Mouse (Mus musculus) brain, embryonic 18.5 days (tissue): ENCODE measurements around the gene Stard9.

Experiments
- DNase-seq: peaks from one replicate; pipeline ENCODE4 v3.0.0-alpha.2; 2012; ENCODE audit warnings: low read depth, low spot score

Stard9 gene

GRCm38 (mm10) chr2:120723621-120724020 is 94.7 kb downstream of the Stard9 start:
- DNase-seq, result no peak

GRCm38 (mm10) chr2:120724176-120724575 is 95.3 kb downstream of the Stard9 start:
- DNase-seq, result no peak

GRCm38 (mm10) chr2:120729775-120730585 is 101.1 kb downstream of the Stard9 start:
- DNase-seq, result no peak

- DNase-seq, result no peak
Measured at GRCm38 (mm10) chr2:120730639-120731166, 101.8 kb downstream of the Stard9 start.

- peak; percentile 76 for DNase-seq
Measured at GRCm38 (mm10) chr2:120731167-120731862, 102.4 kb downstream of the Stard9 start.

GRCm38 (mm10) chr2:120731877-120732530 is 103.1 kb downstream of the Stard9 start:
- DNase-seq, result no peak

GRCm38 (mm10) chr2:120745496-120745895 is 116.6 kb downstream of the Stard9 start:
- no peak for DNase-seq

- DNase-seq, result no peak
Measured at GRCm38 (mm10) chr2:120748041-120748440, 119.1 kb downstream of the Stard9 start.

GRCm38 (mm10) chr2:120761922-120762321 is 133.0 kb downstream of the Stard9 start:
- DNase-seq, result no peak

GRCm38 (mm10) chr2:120770265-120770935 is 141.5 kb downstream of the Stard9 start:
- no peak for DNase-seq
